Comparison of ENCODE assay signal across 16 mouse cellular contexts in the genomic region with DNA sequence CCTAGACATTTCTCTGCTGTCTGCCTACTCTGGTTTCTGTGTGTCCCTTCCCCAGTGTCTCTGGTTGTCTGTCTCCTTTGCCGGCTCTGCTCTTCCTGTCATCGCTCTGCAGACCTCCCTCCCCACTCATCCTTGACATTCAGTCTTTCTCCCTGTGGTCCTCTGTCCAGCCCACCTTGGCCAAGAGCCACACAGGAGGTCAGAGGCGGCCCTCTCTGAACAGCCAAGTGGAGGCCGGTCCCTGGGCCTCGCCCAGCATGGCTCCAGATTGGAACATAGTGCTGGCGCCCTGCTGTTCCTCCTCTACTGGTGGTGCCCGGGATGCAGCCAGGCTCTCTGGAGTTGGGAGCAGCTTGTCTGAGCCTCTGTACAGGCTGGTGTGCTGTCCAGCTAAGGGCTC. TPM values are rescaled to one million over a fixed set of nuclear protein-coding genes. Genes with fewer than 3 reads are reported as not detected.
DNase-seq lines count a peak whose midpoint lies in the region; ATAC-seq and TF ChIP-seq lines count a peak whose summit lies in the region.
"Had no signal": no experiment of that assay in that cellular context is flagged by ENCODE, and none has a peak within 500 bp of the region (broad histone marks: within the 10 kb centered on the region; RNA-seq: fewer than 3 reads in every experiment).

No protein-coding gene starts in this region.

- no peaks in the 10 kb centered on the region for H3K9me3 ChIP-seq in limb, embryonic 12.5 days
- no peaks in the 10 kb centered on the region for H3K9me3 ChIP-seq in limb, embryonic 10.5 days (replicated peaks)
- H3K9me3 ChIP-seq in heart, embryonic 12.5 days (replicated peaks), result no peaks in the 10 kb centered on the region
- H3K9me3 ChIP-seq: forebrain, embryonic 15.5 days; liver, embryonic 15.5 days had no signal

- no peak overlapping the region for H3K4me2 ChIP-seq in limb, embryonic 12.5 days
- no peak overlapping the region for H3K4me2 ChIP-seq in heart, embryonic 12.5 days
- H3K4me2 ChIP-seq: forebrain, embryonic 15.5 days; liver, embryonic 15.5 days had no signal

- H3K4me1 ChIP-seq in limb, embryonic 12.5 days (replicated peaks), result peaks cover 21% of the 10 kb centered on the region
- H3K4me1 ChIP-seq in limb, embryonic 10.5 days, result peaks cover 32% of the 10 kb centered on the region
- H3K4me1 ChIP-seq in heart, embryonic 12.5 days (replicated peaks), result peaks cover 64% of the 10 kb centered on the region
- H3K4me1 ChIP-seq: forebrain, embryonic 15.5 days had no signal

- ATAC-seq in limb, embryonic 12.5 days (ENCODE audit: insufficient number of reproducible peaks, insufficient read depth, low FRiP score, low TSS enrichment, low read depth), result no peak
- ATAC-seq in heart, embryonic 12.5 days (ENCODE audit: insufficient number of reproducible peaks, low FRiP score), result no peak
- ATAC-seq: forebrain, embryonic 15.5 days had no signal

- no peak overlapping the region for H3K4me3 ChIP-seq in gastrocnemius, adult 2 months
- no peak overlapping the region for H3K4me3 ChIP-seq in limb, embryonic 12.5 days (replicated peaks)
- H3K4me3 ChIP-seq in limb, embryonic 10.5 days, result no peak overlapping the region
- no peak overlapping the region for H3K4me3 ChIP-seq in heart, embryonic 12.5 days
- H3K4me3 ChIP-seq: forebrain, embryonic 15.5 days; liver, embryonic 15.5 days had no signal

- peaks cover 57% of the 10 kb centered on the region for H3K36me3 ChIP-seq in limb, embryonic 12.5 days
- H3K36me3 ChIP-seq in limb, embryonic 10.5 days, result peaks cover 57% of the 10 kb centered on the region
- peaks cover 66% of the 10 kb centered on the region for H3K36me3 ChIP-seq in heart, embryonic 12.5 days
- H3K36me3 ChIP-seq: forebrain, embryonic 15.5 days; liver, embryonic 15.5 days had no signal

- intact Hi-C loops in gastrocnemius, adult 2 months (cut with DNase I), result no loop called here

- no peaks in the 10 kb centered on the region for H3K27me3 ChIP-seq in limb, embryonic 12.5 days
- H3K27me3 ChIP-seq in limb, embryonic 10.5 days (ENCODE audit: low read depth, poor library complexity, severe bottlenecking), result no peaks in the 10 kb centered on the region
- no peaks in the 10 kb centered on the region for H3K27me3 ChIP-seq in heart, embryonic 12.5 days (replicated peaks)
- H3K27me3 ChIP-seq: forebrain, embryonic 15.5 days; liver, embryonic 15.5 days had no signal

- TF ChIP-seq CTCF in gastrocnemius, adult 2 months (IDR thresholded peaks at IDR 0.05), result no peak

- 87% methylated on average over 7 of the region's 7 CpGs for WGBS in limb, embryonic 12.5 days
- WGBS in limb, embryonic 10.5 days, result 91% methylated on average over 7 of the region's 7 CpGs
- 68% methylated on average over 7 of the region's 7 CpGs for WGBS in heart, embryonic 12.5 days

- no peak overlapping the region for H3K9ac ChIP-seq in limb, embryonic 12.5 days (replicated peaks)
- H3K9ac ChIP-seq in heart, embryonic 12.5 days, result 0 out of 2 replicates have a peak overlapping the region, but pooled peaks have one; percentile 8
- H3K9ac ChIP-seq: forebrain, embryonic 15.5 days; liver, embryonic 15.5 days had no signal

- H3K27ac ChIP-seq in gastrocnemius, adult 2 months, result peak overlapping the region; percentile 68
- H3K27ac ChIP-seq in limb, embryonic 12.5 days, result 0 out of 2 replicates have a peak overlapping the region, but pooled peaks have one; percentile 35
- H3K27ac ChIP-seq in limb, embryonic 10.5 days, result no peak overlapping the region
- no peak overlapping the region for H3K27ac ChIP-seq in heart, embryonic 12.5 days (ENCODE audit: poor library complexity, severe bottlenecking)
- H3K27ac ChIP-seq: forebrain, embryonic 15.5 days; liver, embryonic 15.5 days had no signal

- DNase-seq in gastrocnemius, adult 2 months, result peak; percentile 61
- DNase-seq in gastrocnemius, postnatal 4 days (ENCODE audit: low spot score in 2 of 2), result no peak
- DNase-seq in limb, embryonic 10.5 days (ENCODE audit: low spot score), result no peak
- peak; percentile 78 for DNase-seq in testis, postnatal 10 days (ENCODE audit: low spot score)
- DNase-seq in liver, result no peak
- no peak for DNase-seq in T-cell, adult 2 months (ENCODE audit: low spot score)
- DNase-seq: cerebellum, adult 2 months; thymus, postnatal 4 days had no signal

RNA-seq across cellular contexts. Expression of gene Hspg2, which starts 34.2 kb away (rescaled TPM):
- 10 to 100 TPM; 55.2 to 77.5 TPM for total RNA-seq in gastrocnemius, adult 2 months (2021)
- 100 to 1,000 TPM; 336 to 381 TPM for total RNA-seq in gastrocnemius, postnatal 4 days (2021)
- polyA plus RNA-seq in limb, embryonic 12.5 days (2016; fragmentation: Nextera tagmentation; extraction: Ambion mirVana), result 14.3 and 18.8 TPM in 2 replicates
- polyA plus RNA-seq in limb, embryonic 10.5 days (2016; fragmentation: Nextera tagmentation; extraction: Ambion mirVana), result 20.8 and 23.3 TPM in 2 replicates
- polyA plus RNA-seq in heart, embryonic 12.5 days (2016; fragmentation: Nextera tagmentation; extraction: Ambion mirVana), result 51.8 and 61.5 TPM in 2 replicates

RNA-seq across cellular contexts. Expression of gene 1700013G24Rik, which starts 49.7 kb away (rescaled TPM):
- not detected for total RNA-seq in gastrocnemius, adult 2 months (2021)
- under 1 TPM in 1 of 2 experiments, not detected in 1; 0.34 TPM for total RNA-seq in gastrocnemius, postnatal 4 days (2021)
- polyA plus RNA-seq in limb, embryonic 12.5 days (2016; fragmentation: Nextera tagmentation; extraction: Ambion mirVana), result not detected in 2 replicates
- polyA plus RNA-seq in limb, embryonic 10.5 days (2016; fragmentation: Nextera tagmentation; extraction: Ambion mirVana), result not detected in 2 replicates
- polyA plus RNA-seq in heart, embryonic 12.5 days (2016; fragmentation: Nextera tagmentation; extraction: Ambion mirVana), result not detected in 2 replicates
- total RNA-seq: gastrocnemius, adult 8-10 months; heart, postnatal 36 days; left cerebral cortex, postnatal 14 days had no signal
- polyA plus RNA-seq: cerebellum, adult 2 months; forebrain, embryonic 15.5 days; kidney, embryonic 16.5 days; liver, embryonic 15.5 days had no signal

Comparison
In these comparisons a context has a peak if more than half of its experiments do, and no peak if none do; other contexts are left out.
1. DNase-seq: peak in gastrocnemius, adult 2 months (single experiment) and testis, postnatal 10 days (single experiment); none in gastrocnemius, postnatal 4 days (0 of 2), limb, embryonic 10.5 days (single experiment), liver (single experiment) and T-cell, adult 2 months (single experiment).
2. H3K27ac ChIP-seq: peak in gastrocnemius, adult 2 months (single experiment) and limb, embryonic 12.5 days (single experiment); none in limb, embryonic 10.5 days (single experiment) and heart, embryonic 12.5 days (single experiment).